Mouse (Mus musculus) ES-E14 (cell line): ENCODE measurements around the gene Med18.

Source experiments
- CHD2 ChIP-seq: IDR thresholded peaks from 2 replicates; pipeline ENCODE4 v1.6.1; 2014; ENCODE audit warnings: mild to moderate bottlenecking, low read depth, low read length, inconsistent platforms
- HCFC1 ChIP-seq: IDR thresholded peaks from 2 replicates; pipeline ENCODE4 v1.6.1; 2012; ENCODE audit warnings: low read length, inconsistent platforms, borderline replicate concordance; ENCODE audit not compliant: insufficient read depth
- MAFK ChIP-seq: IDR thresholded peaks from 2 replicates; pipeline ENCODE4 v1.6.1; 2014; ENCODE audit warnings: mild to moderate bottlenecking, low read depth, low read length, inconsistent platforms; ENCODE audit not compliant: insufficient read depth
- ZC3H11A ChIP-seq: IDR thresholded peaks from 2 replicates; pipeline ENCODE4 v1.6.1; 2012; ENCODE audit warnings: low read depth, mild to moderate bottlenecking, inconsistent platforms, low read length, borderline replicate concordance

- TF ChIP-seq HCFC1 (peak; percentile 84), ZC3H11A (no peak), MAFK (no peak), CHD2 (no peak)
Measured at GRCm38 (mm10) chr4:132510352-132510798, 46.7 kb upstream of the Med18 start, which contains the start of gene Sesn2.
